Mouse (Mus musculus) intestine, embryonic 16.5 days (tissue): ENCODE results near the gene Mon1a. TPM values are rescaled to one million over a fixed set of nuclear protein-coding genes. Genes with fewer than 3 reads are reported as not detected.

Experiments
- polyA plus RNA-seq: library from polyadenylated mRNA; unstranded; fragments of >200 nt; fragmentation: Nextera tagmentation; extraction: Ambion mirVana; gene quantifications from 2 replicates; pipeline ENCODE4 v1.2.1, GENCODE M21; 2015

Gene Mon1a
- polyA plus RNA-seq, 1 experiment from 2014 or later = 22.5 TPM

Other genes starting within 250 kb of the Mon1a start
- 10.1 TPM in 2 replicates for gene Slc38a3, start 218.6 kb upstream of the Mon1a start, polyA plus RNA-seq
- 0.98 and 1.6 TPM in 2 replicates for gene Gnat1, start 208.4 kb upstream of the Mon1a start, polyA plus RNA-seq
- gene Sema3f, start 177.7 kb upstream of the Mon1a start, polyA plus RNA-seq = 5.7 and 8.3 TPM in 2 replicates
- gene Rbm5, start 117.2 kb upstream of the Mon1a start, polyA plus RNA-seq = 127 and 145 TPM in 2 replicates
- 48.6 and 55.4 TPM in 2 replicates for gene Rbm6, start 14.9 kb upstream of the Mon1a start, polyA plus RNA-seq
- 13.3 and 16.9 TPM in 2 replicates for gene Mst1r, start 18.7 kb downstream of the Mon1a start, polyA plus RNA-seq
- gene Actl11, start 40.3 kb downstream of the Mon1a start, polyA plus RNA-seq = not detected in 2 replicates
- 1.3 and 1.7 TPM in 2 replicates for gene Camkv, start 47.5 kb downstream of the Mon1a start, polyA plus RNA-seq
- 12.4 and 17.0 TPM in 2 replicates for gene Traip, start 62.0 kb downstream of the Mon1a start, polyA plus RNA-seq
- gene Uba7, start 87.4 kb downstream of the Mon1a start, polyA plus RNA-seq = 32.8 and 35.5 TPM in 2 replicates
- 4.5 and 5.0 TPM in 2 replicates for gene Gm20661, start 94.9 kb downstream of the Mon1a start, polyA plus RNA-seq
- gene Inka1, start 97.7 kb downstream of the Mon1a start, polyA plus RNA-seq = 34.0 and 35.8 TPM in 2 replicates
- 9.0 and 9.6 TPM in 2 replicates for gene Cdhr4, start 104.3 kb downstream of the Mon1a start, polyA plus RNA-seq
- 0.07 and 0.54 TPM in 2 replicates for gene Gm20662, start 108.2 kb downstream of the Mon1a start, polyA plus RNA-seq
- 37.1 and 40.5 TPM in 2 replicates for gene Ip6k1, start 114.3 kb downstream of the Mon1a start, polyA plus RNA-seq
- 105 and 115 TPM in 2 replicates for gene Gmppb, start 161.1 kb downstream of the Mon1a start, polyA plus RNA-seq
- gene Amigo3, start 165.0 kb downstream of the Mon1a start, polyA plus RNA-seq = 3.2 and 4.2 TPM in 2 replicates
- 1.8 and 2.0 TPM in 2 replicates for gene Mst1, start 192.3 kb downstream of the Mon1a start, polyA plus RNA-seq
- 20.3 and 22.3 TPM in 2 replicates for gene Rnf123, start 195.2 kb downstream of the Mon1a start, polyA plus RNA-seq
- 105 and 109 TPM in 2 replicates for gene Apeh, start 206.5 kb downstream of the Mon1a start, polyA plus RNA-seq